Mouse (Mus musculus) intestine, embryonic 16.5 days (tissue): ENCODE data around the gene Ppp2r5a. TPM values are rescaled to one million over a fixed set of nuclear protein-coding genes. Genes with fewer than 3 reads are reported as not detected.

Source experiments
- ATAC-seq: fragments of 200-750 bp; cut with Nextera tagmentation; 2 replicates; pipeline ENCODE4 v1.8.0; 2017; ENCODE audit warnings: moderate TSS enrichment, moderate library complexity
- H3K27ac ChIP-seq: fragments of 300-500 bp; sonication (generic); 2 replicates; pipeline ENCODE4 v1.5.1; 2014; ENCODE audit warnings: mild to moderate bottlenecking, low read length
- H3K27me3 ChIP-seq: fragments of 300-500 bp; sonication (generic); replicated peaks from 2 replicates; pipeline ENCODE4 v1.6.1; 2014; ENCODE audit warnings: low read length, control low read depth, mixed read lengths; ENCODE audit not compliant: control insufficient read depth, insufficient read depth
- H3K36me3 ChIP-seq: fragments of 300-500 bp; sonication (generic); 2 replicates; pipeline ENCODE4 v1.6.1; 2014; ENCODE audit warnings: low read length, control low read depth; ENCODE audit not compliant: control insufficient read depth, insufficient read depth
- H3K4me1 ChIP-seq: fragments of 300-500 bp; sonication (generic); 2 replicates; pipeline ENCODE4 v1.6.1; 2014; ENCODE audit warnings: low read length, control low read depth, mixed read lengths; ENCODE audit not compliant: control insufficient read depth, insufficient read depth
- H3K4me2 ChIP-seq: fragments of 300-500 bp; sonication (generic); 2 replicates; pipeline ENCODE4 v1.6.1; 2014; ENCODE audit warnings: low read depth, low read length, control low read depth
- H3K4me3 ChIP-seq: fragments of 300-500 bp; sonication (generic); 2 replicates; pipeline ENCODE4 v1.5.1; 2014; ENCODE audit warnings: mild to moderate bottlenecking, low read length
- H3K9ac ChIP-seq: fragments of 300-500 bp; sonication (generic); 2 replicates; pipeline ENCODE4 v1.6.1; 2014; ENCODE audit warnings: low read depth, low read length
- H3K9me3 ChIP-seq: fragments of 300-500 bp; sonication (generic); 2 replicates; pipeline ENCODE4 v1.6.1; 2016; ENCODE audit warnings: low read length, control low read depth; ENCODE audit not compliant: control insufficient read depth
- WGBS: fragments of 180-500 bp; shearing (Covaris S2); extraction: QIAGEN DNeasy Blood & Tissue Kit; methylation state at CpG from one replicate; pipeline ENCODE4 v1.1.7; 2014; 5-methylcytosine and 5-hydroxymethylcytosine counted together
- polyA plus RNA-seq: library from polyadenylated mRNA; unstranded; fragments of >200 nt; fragmentation: Nextera tagmentation; extraction: Ambion mirVana; gene quantifications from 2 replicates; pipeline ENCODE4 v1.2.1, GENCODE M21; 2015

Gene Ppp2r5a
- polyA plus RNA-seq, 1 experiment from 2014 or later, result 11.8 TPM

DNA sequence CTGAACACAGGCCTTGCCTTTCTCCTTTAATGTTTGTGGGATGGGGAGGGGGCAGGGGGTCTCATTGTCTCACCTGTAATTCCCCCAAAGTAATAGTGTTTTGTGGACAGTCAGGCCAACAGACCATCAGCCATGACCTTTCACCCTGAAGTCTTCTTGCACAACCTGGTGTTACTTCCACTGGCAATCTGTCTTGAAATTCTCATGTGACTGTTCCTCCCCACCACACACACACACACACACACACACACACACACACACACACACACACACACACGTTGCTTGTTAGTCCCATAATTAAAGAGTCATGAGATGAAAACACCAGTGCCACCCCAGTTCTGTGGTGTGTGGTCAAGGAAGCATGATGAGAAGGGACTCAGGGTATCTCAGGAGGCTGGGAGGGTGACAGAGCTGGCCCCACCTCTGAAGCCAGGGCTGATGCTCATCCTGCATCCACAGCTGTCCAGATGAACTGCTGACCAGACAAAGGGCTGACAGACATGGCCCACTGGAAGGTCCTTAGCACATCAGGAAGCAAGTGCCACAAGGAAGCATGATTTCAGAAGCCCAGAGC, 18.4 kb upstream of the Ppp2r5a start:
- H3K36me3 ChIP-seq, result no peaks in the 10 kb centered on the region
- WGBS, result 70% methylated on average over 1 of the region's 1 CpGs
- ATAC-seq, result no peak
- peaks cover 8% of the 10 kb centered on the region for H3K4me1 ChIP-seq
- H3K4me2 ChIP-seq, result no peak overlapping the region
- H3K9me3 ChIP-seq, result no peaks in the 10 kb centered on the region
- no peak overlapping the region for H3K27ac ChIP-seq
- no peaks in the 10 kb centered on the region for H3K27me3 ChIP-seq
- H3K9ac ChIP-seq, result no peak overlapping the region
- H3K4me3 ChIP-seq, result no peak overlapping the region

- Histone ChIP-seq H3K4me1 (peaks cover 8% of the 10 kb centered on the region), H3K36me3 (no peaks in the 10 kb centered on the region), H3K27me3 (no peaks in the 10 kb centered on the region), H3K9ac (peak overlapping the region; percentile 19; the same call in 1 of the 2 replicates), H3K4me3 (no peak overlapping the region), H3K9me3 (no peaks in the 10 kb centered on the region), H3K27ac (no peak overlapping the region), H3K4me2 (no peak overlapping the region)
- WGBS, result 38% methylated on average over 6 of the region's 6 CpGs
- ATAC-seq, result no peak
Observed at GRCm38 (mm10) chr1:191420930-191421404, 17.9 kb upstream of the Ppp2r5a start.

GRCm38 (mm10) chr1:191419991-191420751, 17.1 kb upstream of the Ppp2r5a start:
- Histone ChIP-seq H3K27ac (0 out of 2 replicates have a peak overlapping the region, but pooled peaks have one; percentile 18), H3K9me3 (no peaks in the 10 kb centered on the region), H3K4me3 (no peak overlapping the region), H3K4me2 (no peak overlapping the region), H3K36me3 (no peaks in the 10 kb centered on the region), H3K27me3 (no peaks in the 10 kb centered on the region), H3K9ac (0 out of 2 replicates have a peak overlapping the region, but pooled peaks have one; percentile 19), H3K4me1 (peaks cover 8% of the 10 kb centered on the region)
- 25% methylated on average over 8 of the region's 8 CpGs for WGBS
- no peak; the same call in 1 of the 2 replicates for ATAC-seq

DNA sequence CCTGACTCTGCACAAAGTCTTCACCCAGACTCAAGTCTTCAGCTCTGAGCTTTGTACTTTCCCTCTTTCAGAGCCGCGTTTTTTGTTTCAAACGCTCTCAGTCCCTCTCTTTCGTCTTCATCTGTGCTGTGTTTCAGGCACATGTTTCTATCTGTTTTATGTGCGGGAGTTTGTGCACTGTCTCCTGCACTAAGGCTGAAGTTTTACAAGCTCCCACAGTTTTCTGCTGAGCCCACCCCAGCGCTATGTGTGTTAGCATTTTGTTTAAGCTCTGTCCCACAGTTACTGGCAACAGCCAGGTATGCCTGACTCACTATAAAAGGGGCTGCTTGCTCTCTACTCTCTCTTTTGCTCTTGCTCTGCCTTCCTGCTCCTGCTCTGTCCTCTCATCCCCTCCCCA, 16.3 kb upstream of the Ppp2r5a start:
- WGBS, result 56% methylated on average over 6 of the region's 6 CpGs
- no peak overlapping the region for H3K4me2 ChIP-seq
- no peak for ATAC-seq
- no peak overlapping the region for H3K27ac ChIP-seq
- no peaks in the 10 kb centered on the region for H3K9me3 ChIP-seq
- no peak overlapping the region for H3K4me3 ChIP-seq
- H3K36me3 ChIP-seq, result no peaks in the 10 kb centered on the region
- peaks cover 8% of the 10 kb centered on the region for H3K4me1 ChIP-seq
- no peaks in the 10 kb centered on the region for H3K27me3 ChIP-seq
- H3K9ac ChIP-seq, result no peak overlapping the region

DNA sequence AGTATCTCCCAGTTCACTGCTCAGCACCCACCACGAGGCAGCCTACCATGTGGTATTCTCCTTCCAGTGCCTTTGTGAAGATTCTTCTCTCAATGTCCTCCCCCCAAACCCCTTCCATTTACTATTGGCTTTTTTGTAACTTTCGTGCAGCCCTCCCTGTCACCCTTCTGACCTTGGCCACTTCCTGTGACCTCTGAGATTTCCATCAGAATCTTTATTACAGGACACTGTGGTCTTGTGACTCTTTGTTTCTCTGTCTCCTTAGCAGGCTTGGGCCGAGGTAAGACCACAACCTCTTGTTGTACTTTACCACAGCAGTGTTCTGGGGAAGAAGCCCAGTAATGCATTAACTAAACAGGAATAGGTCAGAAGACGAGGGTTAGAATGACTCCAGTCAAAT, 15.9 kb upstream of the Ppp2r5a start:
- WGBS, result 60% methylated on average over 4 of the region's 4 CpGs
- no peaks in the 10 kb centered on the region for H3K36me3 ChIP-seq
- peaks cover 8% of the 10 kb centered on the region for H3K4me1 ChIP-seq
- no peak overlapping the region for H3K9ac ChIP-seq
- no peaks in the 10 kb centered on the region for H3K9me3 ChIP-seq
- H3K27me3 ChIP-seq, result no peaks in the 10 kb centered on the region
- H3K4me2 ChIP-seq, result no peak overlapping the region
- no peak overlapping the region for H3K4me3 ChIP-seq
- H3K27ac ChIP-seq, result no peak overlapping the region
- ATAC-seq, result no peak

DNA sequence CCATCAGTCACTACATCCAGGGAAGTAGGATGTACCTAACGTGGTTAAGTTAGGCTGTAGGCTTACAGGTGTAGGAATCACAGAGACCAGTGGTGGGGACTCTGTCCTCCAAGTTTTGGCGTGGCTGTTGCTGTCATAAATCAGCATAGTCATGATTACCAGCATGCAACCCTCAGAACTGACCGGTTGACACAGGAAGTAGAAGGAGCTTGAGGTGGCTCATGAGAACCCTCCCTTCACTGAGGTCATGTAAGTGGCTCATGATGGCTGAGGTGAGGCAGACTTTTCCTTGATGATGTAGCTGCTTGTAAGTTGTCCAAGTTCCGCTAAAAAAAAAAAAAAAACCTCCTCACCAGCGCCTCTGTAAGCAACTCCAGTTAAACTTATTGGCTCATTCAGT, 14.0 kb upstream of the Ppp2r5a start:
- no peak overlapping the region for H3K4me3 ChIP-seq
- H3K36me3 ChIP-seq, result no peaks in the 10 kb centered on the region
- H3K27ac ChIP-seq, result no peak overlapping the region
- H3K4me2 ChIP-seq, result no peak overlapping the region
- WGBS, result 62% methylated on average over 5 of the region's 5 CpGs
- ATAC-seq, result no peak
- no peaks in the 10 kb centered on the region for H3K27me3 ChIP-seq
- peaks cover 8% of the 10 kb centered on the region for H3K4me1 ChIP-seq
- H3K9me3 ChIP-seq, result no peaks in the 10 kb centered on the region
- H3K9ac ChIP-seq, result no peak overlapping the region

DNA sequence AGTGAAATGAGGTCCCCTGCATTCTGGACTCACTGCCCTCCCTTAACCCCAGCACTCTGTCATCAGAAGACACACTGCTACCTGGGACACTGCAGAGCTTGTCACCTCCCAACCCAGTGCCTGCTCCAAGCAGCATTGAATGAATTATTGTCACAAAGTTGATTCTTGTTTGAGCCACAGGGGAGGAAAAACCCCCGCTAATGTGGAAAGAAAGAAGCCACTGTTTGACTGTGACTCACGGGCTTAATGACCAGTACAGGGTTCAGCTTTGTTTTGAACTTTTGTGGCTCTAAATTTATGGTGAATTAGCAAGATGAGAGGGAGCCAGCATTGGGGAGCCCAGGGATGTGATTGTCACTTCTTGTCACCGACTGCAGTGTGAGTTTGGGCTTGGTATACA, 13.5 kb upstream of the Ppp2r5a start:
- ATAC-seq, result no peak
- H3K9me3 ChIP-seq, result no peaks in the 10 kb centered on the region
- 28% methylated on average over 3 of the region's 3 CpGs for WGBS
- H3K4me3 ChIP-seq, result no peak overlapping the region
- H3K4me2 ChIP-seq, result no peak overlapping the region
- H3K4me1 ChIP-seq, result peaks cover 8% of the 10 kb centered on the region
- no peak overlapping the region for H3K9ac ChIP-seq
- no peaks in the 10 kb centered on the region for H3K36me3 ChIP-seq
- no peak overlapping the region for H3K27ac ChIP-seq
- no peaks in the 10 kb centered on the region for H3K27me3 ChIP-seq

DNA sequence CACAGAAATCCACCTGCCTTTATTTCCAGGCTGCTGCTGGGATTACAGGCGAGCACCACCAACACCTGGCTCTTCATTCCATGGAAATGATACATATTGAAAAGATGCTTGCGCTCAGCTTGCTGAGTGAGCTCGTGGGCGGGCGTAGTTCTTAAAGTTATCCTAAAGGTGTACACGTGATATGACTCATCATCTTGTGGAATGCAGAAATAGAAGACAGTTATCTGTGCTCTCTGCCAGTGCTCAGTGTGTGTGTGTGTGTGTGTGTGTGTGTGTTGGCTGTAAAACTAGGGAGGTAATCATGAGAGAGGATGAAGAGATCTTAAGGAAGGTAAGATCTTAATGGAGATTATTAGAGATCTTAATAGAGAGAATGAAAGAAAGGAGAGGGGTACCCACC, 11.4 kb upstream of the Ppp2r5a start:
- Histone ChIP-seq H3K36me3 (no peaks in the 10 kb centered on the region), H3K4me3 (no peak overlapping the region), H3K4me2 (no peak overlapping the region), H3K4me1 (no peaks in the 10 kb centered on the region; the same call in 1 of the 2 replicates), H3K9me3 (no peaks in the 10 kb centered on the region), H3K27me3 (no peaks in the 10 kb centered on the region), H3K27ac (no peak overlapping the region), H3K9ac (no peak overlapping the region)
- WGBS, result 73% methylated on average over 6 of the region's 6 CpGs
- 0 out of 2 replicates have a peak, but pooled peaks have one; percentile 46 for ATAC-seq

DNA sequence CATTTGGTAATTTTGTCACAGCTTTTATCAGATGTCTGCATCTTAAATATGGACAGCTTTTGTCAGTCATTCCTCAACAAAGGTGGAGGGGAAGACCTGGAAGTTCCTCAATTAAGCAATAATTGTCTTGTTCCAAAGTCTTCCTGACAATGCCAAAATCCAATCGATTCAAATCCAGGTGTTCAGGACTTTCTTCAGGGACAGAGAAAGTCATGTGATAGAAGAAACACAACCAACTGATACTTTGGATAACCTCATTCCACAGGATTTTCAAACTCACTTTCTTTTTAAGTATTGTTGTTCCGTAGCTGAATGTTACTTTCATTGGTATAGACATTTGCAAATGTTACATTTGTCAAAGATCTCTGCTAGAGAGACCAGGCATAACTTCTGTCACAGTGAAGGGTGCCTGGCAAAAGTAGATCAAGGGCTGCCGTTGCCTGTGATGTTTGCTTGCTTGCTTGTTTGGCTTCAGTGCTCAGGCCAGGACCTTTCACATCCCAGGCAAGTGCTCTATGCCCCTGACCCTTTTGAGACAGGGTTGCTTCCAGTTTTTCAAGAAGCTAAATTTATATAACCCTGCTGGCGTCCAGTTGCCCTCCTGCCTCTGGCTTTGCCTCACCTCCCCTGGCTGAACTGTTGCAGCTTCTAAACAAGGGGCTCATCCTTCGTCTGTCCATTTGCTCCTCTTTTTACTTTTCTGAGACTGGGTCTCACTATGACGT, 10.8 kb upstream of the Ppp2r5a start:
- no peaks in the 10 kb centered on the region for H3K36me3 ChIP-seq
- H3K4me3 ChIP-seq, result no peak overlapping the region
- H3K9ac ChIP-seq, result no peak overlapping the region
- H3K9me3 ChIP-seq, result no peaks in the 10 kb centered on the region
- H3K4me1 ChIP-seq, result no peaks in the 10 kb centered on the region; the same call in 1 of the 2 replicates
- no peak overlapping the region for H3K4me2 ChIP-seq
- no peaks in the 10 kb centered on the region for H3K27me3 ChIP-seq
- H3K27ac ChIP-seq, result no peak overlapping the region
- no peak for ATAC-seq
- WGBS, result 42% methylated on average over 6 of the region's 6 CpGs
